Mouse (Mus musculus) CH12.LX (cell line): ENCODE measurements around the gene Prpf3. TPM values are rescaled to one million over a fixed set of nuclear protein-coding genes. Genes with fewer than 3 reads are reported as not detected.
A peak's percentile ranks its signal among the peaks of the same experiment; 100 is the strongest.
"Not testable (repeated sequence)": the region's sequence is repeated elsewhere in the genome, so short reads cannot be mapped to it uniquely, and the experiment has no call there.

Source experiments
- DNase-seq: peaks from one replicate; pipeline ENCODE4 v3.0.0-alpha.2; 2013; ENCODE audit errors: extremely low read depth
- H3K27ac ChIP-seq: 2 replicates; pipeline ENCODE4 v1.5.1; 2012; ENCODE audit warnings: low read depth, mild to moderate bottlenecking, control low read depth, moderate library complexity; ENCODE audit not compliant: insufficient read depth
- H3K27me3 ChIP-seq: replicated peaks from 2 replicates; pipeline ENCODE3; 2012; ENCODE audit warnings: inconsistent platforms
- H3K36me3 ChIP-seq, 2 experiments: replicated peaks in 1 of 2; 2 replicates each; pipeline versions ENCODE3 to v1.6.1; 2012; ENCODE audit warnings: inconsistent platforms in 1 of 2, low read length in 1 of 2, mild to moderate bottlenecking in 1 of 2, mixed read lengths in 1 of 2, moderate library complexity in 1 of 2; ENCODE audit not compliant: control insufficient read depth in 1 of 2, insufficient read depth in 1 of 2
- H3K4me1 ChIP-seq, 2 experiments: 2 replicates each; pipeline ENCODE4 v1.6.1; 2012; ENCODE audit warnings: inconsistent platforms in 1 of 2, moderate library complexity in 1 of 2; ENCODE audit not compliant: insufficient read depth in 2 of 2, control insufficient read depth in 1 of 2
- H3K4me2 ChIP-seq: 2 replicates; pipeline ENCODE4 v1.6.1; 2012; ENCODE audit warnings: low read depth, mild to moderate bottlenecking, control low read depth; ENCODE audit not compliant: poor library complexity, insufficient read depth, severe bottlenecking
- H3K4me3 ChIP-seq, 3 experiments: fragments of 150-350 bp in 1 of 3; sonication (generic) in 1 of 3; replicated peaks in 1 of 3; 2 replicates each; pipeline versions ENCODE3 to v1.5.1; 2011 to 2012; ENCODE audit warnings: low read depth in 2 of 3, low read length in 2 of 3, mild to moderate bottlenecking in 2 of 3, moderate library complexity in 2 of 3, control low read depth in 1 of 3, improper control_type of control experiment in 1 of 3, inconsistent platforms in 1 of 3, mixed read lengths in 1 of 3; ENCODE audit not compliant: poor library complexity in 1 of 3
- H3K79me2 ChIP-seq: replicated peaks from 2 replicates; pipeline ENCODE4 v1.6.1; 2012; ENCODE audit warnings: mild to moderate bottlenecking, moderate library complexity; ENCODE audit not compliant: control insufficient read depth, poor library complexity, insufficient read depth, severe bottlenecking; ENCODE audit errors: extremely low read depth
- H3K9ac ChIP-seq: 2 replicates; pipeline ENCODE4 v1.6.1; 2012; ENCODE audit warnings: low read depth, mild to moderate bottlenecking, control low read depth, moderate library complexity; ENCODE audit not compliant: insufficient read depth
- H3K9me3 ChIP-seq: replicated peaks from 2 replicates; pipeline ENCODE3; 2012; ENCODE audit warnings: low read length, inconsistent platforms, mixed read lengths
- CHD1 ChIP-seq: IDR thresholded peaks from 2 replicates; pipeline ENCODE4 v1.6.1; 2012; ENCODE audit warnings: low read depth, low read length, improper control_type of control experiment, inconsistent platforms
- CHD2 ChIP-seq: IDR thresholded peaks from 2 replicates; pipeline ENCODE4 v1.6.1; 2011; ENCODE audit warnings: low read length, improper control_type of control experiment
- ELF1 ChIP-seq: IDR thresholded peaks from 2 replicates; pipeline ENCODE4 v1.6.1; 2014; ENCODE audit warnings: low read depth, mild to moderate bottlenecking, inconsistent platforms, low read length, improper control_type of control experiment
- EP300 ChIP-seq: IDR thresholded peaks from 2 replicates; pipeline ENCODE4 v1.6.1; 2011; ENCODE audit warnings: low read length, improper control_type of control experiment
- ETS1 ChIP-seq: conservative IDR thresholded peaks from 2 replicates; pipeline ENCODE4 v1.6.1; 2012; ENCODE audit warnings: low read depth, mild to moderate bottlenecking, inconsistent platforms, low read length, improper control_type of control experiment, moderate library complexity
- HCFC1 ChIP-seq: IDR thresholded peaks from 2 replicates; pipeline ENCODE4 v1.6.1; 2012; ENCODE audit warnings: low read depth, mild to moderate bottlenecking, inconsistent platforms, low read length, improper control_type of control experiment
- JUND ChIP-seq: conservative IDR thresholded peaks from 2 replicates; pipeline ENCODE4 v1.6.1; 2011; ENCODE audit warnings: low read depth, low read length, improper control_type of control experiment
- KAT2A ChIP-seq: IDR thresholded peaks from 2 replicates; pipeline ENCODE4 v1.6.1; 2012; ENCODE audit warnings: low read length, improper control_type of control experiment, inconsistent platforms; ENCODE audit not compliant: insufficient replicate concordance
- MEF2A ChIP-seq: IDR thresholded peaks from 2 replicates; pipeline ENCODE4 v1.6.1; 2014; ENCODE audit warnings: low read depth, mild to moderate bottlenecking, inconsistent platforms, low read length, improper control_type of control experiment, borderline replicate concordance
- MXI1 ChIP-seq: IDR thresholded peaks from 2 replicates; pipeline ENCODE4 v1.6.1; 2011; ENCODE audit warnings: mild to moderate bottlenecking, low read depth, low read length, improper control_type of control experiment
- MYC ChIP-seq: IDR thresholded peaks from 2 replicates; pipeline ENCODE4 v1.6.1; 2011; ENCODE audit warnings: low read depth, mild to moderate bottlenecking, improper control_type of control experiment, low read length
- NELFE ChIP-seq: IDR thresholded peaks from 2 replicates; pipeline ENCODE4 v1.6.1; 2011; ENCODE audit warnings: low read depth, low read length, improper control_type of control experiment
- NRF1 ChIP-seq: IDR thresholded peaks from 2 replicates; pipeline ENCODE4 v1.6.1; 2014; ENCODE audit warnings: low read depth, mild to moderate bottlenecking, inconsistent platforms, low read length, improper control_type of control experiment, moderate library complexity
- POLR2A ChIP-seq: IDR thresholded peaks from 2 replicates; pipeline ENCODE4 v1.6.1; 2011; ENCODE audit warnings: low read depth, mild to moderate bottlenecking, improper control_type of control experiment, low read length
- POLR2AphosphoS2 ChIP-seq: IDR thresholded peaks from 2 replicates; pipeline ENCODE4 v1.6.1; 2011; ENCODE audit warnings: low read depth, low read length, improper control_type of control experiment
- RAD21 ChIP-seq: IDR thresholded peaks from 2 replicates; pipeline ENCODE4 v1.6.1; 2011; ENCODE audit warnings: low read depth, mild to moderate bottlenecking, low read length, improper control_type of control experiment, moderate library complexity
- RCOR1 ChIP-seq: conservative IDR thresholded peaks from 2 replicates; pipeline ENCODE4 v1.6.1; 2012; ENCODE audit warnings: low read depth, mild to moderate bottlenecking, inconsistent platforms, low read length, improper control_type of control experiment
- SIN3A ChIP-seq: IDR thresholded peaks from 2 replicates; pipeline ENCODE4 v1.6.1; 2012; ENCODE audit warnings: low read length, improper control_type of control experiment, inconsistent platforms
- SMC3 ChIP-seq: IDR thresholded peaks from 2 replicates; pipeline ENCODE4 v1.6.1; 2011; ENCODE audit warnings: low read depth, low read length, improper control_type of control experiment
- TBP ChIP-seq: conservative IDR thresholded peaks from 2 replicates; pipeline ENCODE4 v1.6.1; 2011; ENCODE audit warnings: low read depth, low read length, improper control_type of control experiment
- TCF12 ChIP-seq: IDR thresholded peaks from 2 replicates; pipeline ENCODE4 v1.6.1; 2014; ENCODE audit warnings: low read depth, mild to moderate bottlenecking, inconsistent platforms, low read length, improper control_type of control experiment
- UBTF ChIP-seq: IDR thresholded peaks from 2 replicates; pipeline ENCODE4 v1.6.1; 2012; ENCODE audit warnings: low read depth, mild to moderate bottlenecking, inconsistent platforms, low read length, improper control_type of control experiment, moderate library complexity
- ZKSCAN1 ChIP-seq: IDR thresholded peaks from 2 replicates; pipeline ENCODE4 v1.6.1; 2012; ENCODE audit warnings: low read depth, inconsistent platforms, low read length, improper control_type of control experiment, borderline replicate concordance
- ZNF384 ChIP-seq: IDR thresholded peaks from 2 replicates; pipeline ENCODE4 v1.6.1; 2012; ENCODE audit warnings: low read depth, low read length, improper control_type of control experiment, inconsistent platforms
- dilution Hi-C: fragments of 300-500 bp; cut with MboI; formaldehyde crosslinking; loops from 2 replicates; pipeline ENCODE4 v1.14.3; 2020; ENCODE audit warnings: low sequenced_read_pairs; ENCODE audit not compliant: extremely low pct_unique_long_range_greater_than_20kb, extremely low pct_ligation_motif_present
- in situ Hi-C: fragments of 300-500 bp; cut with MboI; formaldehyde crosslinking; loops from 3 replicates; pipeline ENCODE4 v1.14.3; 2019; ENCODE audit warnings: low sequenced_read_pairs, low pct_ligation_motif_present, low pct_unique_long_range_greater_than_20kb, mixed read lengths
- polyA plus RNA-seq: library from polyadenylated mRNA; unstranded; fragments of >175 nt; gene quantifications from 2 replicates; pipeline ENCODE4 v1.2.1, GENCODE M21; 2012; ENCODE audit warnings: low read depth; ENCODE audit not compliant: insufficient read length
- total RNA-seq, 2 experiments: library from RNA; depleted of rRNA; stranded (reverse); fragments of 300-350 nt in 1 of 2; fragments of >200 nt in 1 of 2; gene quantifications; 2 replicates each; pipeline ENCODE4 v1.2.3; 2012 to 2014

Prpf3 gene
- total and polyA plus RNA-seq, 3 experiments = 11.5 to 67.8 (median 27.1) TPM

DNA sequence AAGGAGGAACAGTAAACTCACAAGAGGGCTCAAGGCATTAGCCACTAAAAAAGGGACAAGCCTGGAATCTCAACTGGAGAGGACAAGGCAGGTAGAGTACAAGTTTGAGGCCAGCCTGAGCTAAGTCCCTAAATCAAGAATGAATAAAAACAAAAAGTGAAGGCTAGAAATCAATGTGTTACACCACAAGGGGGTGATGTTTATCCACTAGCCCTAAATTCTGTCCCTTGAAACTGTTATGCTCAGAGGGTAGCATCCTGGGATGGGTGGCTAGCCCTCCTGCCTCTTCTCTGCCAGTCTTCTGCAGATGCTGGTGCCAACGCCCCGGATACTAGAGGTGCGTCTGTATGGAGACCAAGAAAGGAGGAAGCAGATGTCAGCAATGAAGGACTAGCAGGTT, 4.6 kb upstream of the Prpf3 start (continued):
- peak; percentile 54 for TF ChIP-seq SMC3
- TF ChIP-seq RCOR1 = no peak
- no peak for TF ChIP-seq ZKSCAN1
- TF ChIP-seq POLR2A = no peak
- no peak for TF ChIP-seq HCFC1
- no peak for TF ChIP-seq POLR2AphosphoS2
- no peak for TF ChIP-seq ELF1

DNA sequence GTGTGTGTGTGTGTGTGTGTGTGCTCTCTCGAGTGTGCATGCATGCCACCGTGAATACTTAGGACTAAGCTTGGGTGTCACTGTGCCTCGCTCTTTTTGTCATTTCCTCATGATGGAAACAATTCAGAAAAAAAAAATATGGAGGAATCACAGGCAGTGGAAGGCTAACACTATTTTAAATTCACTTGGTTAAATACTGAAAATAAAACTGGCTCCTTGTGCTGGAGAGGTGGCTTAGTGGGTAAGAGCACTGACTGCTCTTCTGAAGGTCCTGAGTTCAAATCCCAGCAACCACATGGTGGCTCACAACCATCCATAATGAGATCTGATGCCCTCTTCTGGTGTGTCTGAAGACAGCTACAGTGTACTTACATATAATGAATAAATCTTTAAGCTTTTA, 2.6 kb upstream of the Prpf3 start:
- H3K27me3 ChIP-seq, H3K4me3 ChIP-seq, DNase-seq, H3K9me3 ChIP-seq, H3K9ac ChIP-seq, H3K27ac ChIP-seq, H3K4me2 ChIP-seq, dilution Hi-C loops: not testable (repeated sequence)
- Histone ChIP-seq H3K79me2 (peaks cover 19% of the 10 kb centered on the region), H3K36me3 (peaks cover 9 to 25% of the 10 kb centered on the region in 2 experiments), H3K4me1 (peaks cover 0 to 13% of the 10 kb centered on the region in 2 experiments; a peak in 1 of 4 replicates)
- in situ Hi-C loops = loop anchor here (10.0 kb wide), 1 partner anchor 197 kb away; the partner anchor contains the start of gene Vps45

DNA sequence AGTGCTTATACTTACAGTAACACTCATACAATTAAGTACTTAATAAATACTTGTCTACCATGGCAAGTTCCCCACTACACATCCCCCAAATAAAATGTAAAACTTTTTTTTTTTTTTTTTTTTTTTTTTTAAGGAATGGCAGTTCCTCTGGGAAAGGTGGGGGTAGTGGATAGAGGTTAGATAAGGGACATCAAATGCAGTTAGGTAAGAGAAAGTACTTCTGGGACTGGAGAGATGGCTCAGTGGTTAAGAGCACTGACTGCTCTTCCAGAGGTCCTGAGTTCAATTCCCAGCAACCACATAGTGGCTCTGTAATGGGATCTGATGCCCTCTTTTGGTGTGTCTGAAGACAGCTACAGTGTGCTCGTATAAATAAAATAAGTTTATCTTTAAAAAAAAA, 1.4 kb upstream of the Prpf3 start:
- H3K27ac ChIP-seq, DNase-seq, dilution Hi-C loops, H3K9ac ChIP-seq, H3K4me3 ChIP-seq, H3K27me3 ChIP-seq, H3K9me3 ChIP-seq, H3K4me2 ChIP-seq: not testable (repeated sequence)
- peaks cover 9 to 31% of the 10 kb centered on the region in 2 experiments for H3K36me3 ChIP-seq
- 0 out of 2 replicates have a peak, but pooled peaks have one; percentile 19 for TF ChIP-seq ZNF384
- H3K4me1 ChIP-seq = peaks cover 0 to 13% of the 10 kb centered on the region in 2 experiments; a peak in 1 of 4 replicates
- peaks cover 22% of the 10 kb centered on the region for H3K79me2 ChIP-seq
- in situ Hi-C loops = loop anchor here (10.0 kb wide), 1 partner anchor 198 kb away; the partner anchor contains the start of gene Vps45

GRCm38 (mm10) chr3:95856115-95856514, 430 bp upstream of the Prpf3 start:
- no peaks in the 10 kb centered on the region for H3K27me3 ChIP-seq
- H3K4me2 ChIP-seq = peak overlapping the region; percentile 38
- H3K79me2 ChIP-seq = peaks cover 22% of the 10 kb centered on the region
- dilution Hi-C loops = no loop called here
- no peaks in the 10 kb centered on the region for H3K9me3 ChIP-seq
- H3K9ac ChIP-seq = peak overlapping the region; percentile 26; the same call in 1 of the 2 replicates
- no peak overlapping the region for H3K27ac ChIP-seq
- DNase-seq = no peak
- H3K36me3 ChIP-seq = peaks cover 18 to 34% of the 10 kb centered on the region in 2 experiments
- H3K4me3 ChIP-seq = peak overlapping the region in 1 of 3 experiments; percentile 78
- H3K4me1 ChIP-seq = peaks cover 0 to 13% of the 10 kb centered on the region in 2 experiments; a peak in 1 of 4 replicates
- in situ Hi-C loops = loop anchor here (10.0 kb wide), 1 partner anchor 199 kb away; the partner anchor contains the start of gene Vps45
- TF ChIP-seq MYC = no peak
- no peak for TF ChIP-seq CHD2
- TF ChIP-seq EP300 = no peak
- TF ChIP-seq JUND = no peak
- TF ChIP-seq SIN3A = no peak
- no peak for TF ChIP-seq UBTF
- no peak for TF ChIP-seq MXI1
- no peak for TF ChIP-seq TCF12
- TF ChIP-seq NELFE = no peak
- TF ChIP-seq MEF2A = no peak
- no peak for TF ChIP-seq TBP
- no peak for TF ChIP-seq NRF1
- no peak for TF ChIP-seq CHD1
- no peak for TF ChIP-seq ETS1
- no peak for TF ChIP-seq RAD21
- no peak for TF ChIP-seq KAT2A
- no peak for TF ChIP-seq RCOR1
- TF ChIP-seq POLR2A = no peak
